Mouse (Mus musculus) MEL (cell line): ENCODE results near the gene Ptma. TPM values are rescaled to one million over a fixed set of nuclear protein-coding genes. Genes with fewer than 3 reads are reported as not detected.

Experiments
- DNase-seq: peaks from one replicate; pipeline ENCODE4 v3.0.0; 2011; ENCODE audit warnings: low read depth, low spot score
- H3K27ac ChIP-seq: 2 replicates; pipeline ENCODE4 v1.5.1; 2012; ENCODE audit warnings: low read depth, mild to moderate bottlenecking, control low read depth, low read length, moderate library complexity; ENCODE audit not compliant: control insufficient read depth
- H3K27me3 ChIP-seq, 2 experiments: fragments of 150-350 bp in 1 of 2; sonication (generic) in 1 of 2; 2 replicates each; pipeline ENCODE4 v1.6.1; 2012; ENCODE audit warnings: low read length in 2 of 2, mild to moderate bottlenecking in 2 of 2, improper control_type of control experiment in 1 of 2, moderate library complexity in 1 of 2; ENCODE audit not compliant: insufficient read depth in 2 of 2, control insufficient read depth in 1 of 2
- H3K36me3 ChIP-seq, 2 experiments: 2 replicates each; pipeline ENCODE4 v1.6.1; 2012 to 2014; ENCODE audit warnings: low read length in 2 of 2, improper control_type of control experiment in 1 of 2, inconsistent platforms in 1 of 2, mild to moderate bottlenecking in 1 of 2; ENCODE audit not compliant: insufficient read depth in 2 of 2, control insufficient read depth in 1 of 2
- H3K4me1 ChIP-seq, 2 experiments: fragments of 150-350 bp in 1 of 2; sonication (generic) in 1 of 2; 2 replicates each; pipeline ENCODE4 v1.6.1; 2012; ENCODE audit warnings: low read length in 2 of 2, improper control_type of control experiment in 1 of 2, mild to moderate bottlenecking in 1 of 2; ENCODE audit not compliant: insufficient read depth in 2 of 2, control insufficient read depth in 1 of 2
- H3K4me3 ChIP-seq, 2 experiments: fragments of 150-350 bp in 1 of 2; sonication (generic) in 1 of 2; 2 replicates each; pipeline ENCODE4 v1.5.1; 2012; ENCODE audit warnings: low read depth in 2 of 2, low read length in 2 of 2, mild to moderate bottlenecking in 2 of 2, moderate library complexity in 2 of 2, control low read depth in 1 of 2, improper control_type of control experiment in 1 of 2; ENCODE audit not compliant: control insufficient read depth in 1 of 2, insufficient read depth in 1 of 2
- H3K79me2 ChIP-seq: 2 replicates; pipeline ENCODE4 v1.6.1; 2012; ENCODE audit warnings: mild to moderate bottlenecking, low read length, moderate library complexity; ENCODE audit not compliant: control insufficient read depth, poor library complexity, insufficient read depth
- H3K9ac ChIP-seq: 2 replicates; pipeline ENCODE4 v1.6.1; 2012; ENCODE audit warnings: low read depth, mild to moderate bottlenecking, control low read depth, low read length, moderate library complexity; ENCODE audit not compliant: control insufficient read depth, poor library complexity, severe bottlenecking
- H3K9me3 ChIP-seq: fragments of 150-350 bp; sonication (generic); replicated peaks from 2 replicates; pipeline ENCODE4 v1.6.1; 2012; ENCODE audit warnings: mild to moderate bottlenecking, low read length, improper control_type of control experiment, moderate library complexity; ENCODE audit not compliant: insufficient read depth
- BHLHE40 ChIP-seq: IDR thresholded peaks from 2 replicates; pipeline ENCODE4 v1.6.1; 2012; ENCODE audit warnings: low read depth, mild to moderate bottlenecking, inconsistent platforms, low read length, improper control_type of control experiment, borderline replicate concordance
- CHD2 ChIP-seq: IDR thresholded peaks from 2 replicates; pipeline ENCODE4 v1.6.1; 2011; ENCODE audit warnings: low read length, improper control_type of control experiment
- EP300 ChIP-seq, 2 experiments: IDR thresholded peaks; 2 replicates each; pipeline ENCODE4 v1.6.1; 2011; ENCODE audit warnings: improper control_type of control experiment in 2 of 2, low read length in 2 of 2, low read depth in 1 of 2, mild to moderate bottlenecking in 1 of 2
- ETS1 ChIP-seq: IDR thresholded peaks from 2 replicates; pipeline ENCODE4 v1.6.1; 2012; ENCODE audit warnings: low read depth, mild to moderate bottlenecking, inconsistent platforms, low read length, improper control_type of control experiment, moderate library complexity
- GABPA ChIP-seq: IDR thresholded peaks from 2 replicates; pipeline ENCODE4 v1.6.1; 2012; ENCODE audit warnings: low read depth, mild to moderate bottlenecking, inconsistent platforms, low read length, improper control_type of control experiment, moderate library complexity
- GATA1 ChIP-seq: IDR thresholded peaks from 2 replicates; pipeline ENCODE4 v1.6.1; 2011; ENCODE audit warnings: low read depth, low read length, improper control_type of control experiment
- KAT2A ChIP-seq: conservative IDR thresholded peaks from 2 replicates; pipeline ENCODE4 v1.6.1; 2012; ENCODE audit warnings: low read depth, low read length, improper control_type of control experiment, inconsistent platforms
- MAFK ChIP-seq: IDR thresholded peaks from 2 replicates; pipeline ENCODE4 v1.6.1; 2011; ENCODE audit warnings: low read depth, mild to moderate bottlenecking, low read length, improper control_type of control experiment, borderline replicate concordance
- MYB ChIP-seq: IDR thresholded peaks from 2 replicates; pipeline ENCODE4 v1.6.1; 2011; ENCODE audit warnings: mild to moderate bottlenecking, low read depth, low read length, improper control_type of control experiment
- MYC ChIP-seq: IDR thresholded peaks from 2 replicates; pipeline ENCODE4 v1.6.1; 2011; ENCODE audit warnings: low read depth, mild to moderate bottlenecking, low read length, improper control_type of control experiment, moderate library complexity
- NELFE ChIP-seq: IDR thresholded peaks from 2 replicates; pipeline ENCODE4 v1.6.1; 2011; ENCODE audit warnings: low read depth, low read length, improper control_type of control experiment
- POLR2A ChIP-seq, 2 experiments: IDR thresholded peaks; 2 replicates each; pipeline ENCODE4 v1.6.1; 2011 to 2012; ENCODE audit warnings: low read length in 2 of 2, mild to moderate bottlenecking in 2 of 2, control low read depth in 1 of 2, improper control_type of control experiment in 1 of 2, low read depth in 1 of 2, moderate library complexity in 1 of 2; ENCODE audit not compliant: control insufficient read depth in 1 of 2, insufficient read depth in 1 of 2, poor library complexity in 1 of 2
- POLR2AphosphoS2 ChIP-seq: IDR thresholded peaks from 2 replicates; pipeline ENCODE4 v1.6.1; 2011; ENCODE audit warnings: low read length, improper control_type of control experiment
- RAD21 ChIP-seq: IDR thresholded peaks from 2 replicates; pipeline ENCODE4 v1.6.1; 2011; ENCODE audit warnings: mild to moderate bottlenecking, low read depth, low read length, improper control_type of control experiment
- RCOR1 ChIP-seq: IDR thresholded peaks from 2 replicates; pipeline ENCODE4 v1.6.1; 2012; ENCODE audit warnings: low read depth, mild to moderate bottlenecking, inconsistent platforms, low read length, improper control_type of control experiment
- SIN3A ChIP-seq: IDR thresholded peaks from 2 replicates; pipeline ENCODE4 v1.6.1; 2012; ENCODE audit warnings: low read length, improper control_type of control experiment, inconsistent platforms
- TAL1 ChIP-seq: IDR thresholded peaks from 2 replicates; pipeline ENCODE4 v1.6.1; 2012; ENCODE audit warnings: mild to moderate bottlenecking, inconsistent platforms, low read length, moderate library complexity, mixed read lengths
- TCF12 ChIP-seq: IDR thresholded peaks from 2 replicates; pipeline ENCODE4 v1.6.1; 2014; ENCODE audit warnings: low read depth, mild to moderate bottlenecking, inconsistent platforms, low read length, improper control_type of control experiment, moderate library complexity
- ZC3H11A ChIP-seq: IDR thresholded peaks from 2 replicates; pipeline ENCODE4 v1.6.1; 2012; ENCODE audit warnings: low read depth, mild to moderate bottlenecking, inconsistent platforms, low read length, improper control_type of control experiment
- ZMIZ1 ChIP-seq: IDR thresholded peaks from 2 replicates; pipeline ENCODE4 v1.6.1; 2012; ENCODE audit warnings: low read depth, mild to moderate bottlenecking, inconsistent platforms, low read length, improper control_type of control experiment, moderate library complexity
- polyA plus RNA-seq, 2 experiments: library from polyadenylated mRNA; stranded (reverse) in 1 of 2; unstranded in 1 of 2; fragments of >175 nt in 1 of 2; fragments of >200 nt in 1 of 2; gene quantifications; 2 replicates each; pipeline versions ENCODE4 v1.2.1 to v1.2.4; 2012; ENCODE audit warnings: low replicate concordance in 2 of 2, low read depth in 1 of 2; ENCODE audit not compliant: insufficient read length in 2 of 2, insufficient read depth in 1 of 2, missing spikeins in 1 of 2
- total RNA-seq: library from RNA; depleted of rRNA; stranded (reverse); fragments of 300-350 nt; gene quantifications from 2 replicates; pipeline ENCODE4 v1.2.3, GENCODE M21; 2012

The Ptma gene
- total and polyA plus RNA-seq, 3 experiments, result 2,419 to 4,891 (median 3,309) TPM

- Histone ChIP-seq H3K27ac (no peak overlapping the region), H3K79me2 (no peaks in the 10 kb centered on the region; the same call in none of the 2 replicates), H3K27me3 (no peaks in the 10 kb centered on the region)
- TF ChIP-seq ZMIZ1 (no peak), BHLHE40 (no peak), GATA1 (no peak), MYB (no peak), NELFE (no peak), EP300 (IDR thresholded peaks at IDR 0.05; ENCODE audit: low read depth in 1 of 2, low read length in 2 of 2) (no peak), POLR2A (IDR thresholded peaks at IDR 0.05; ENCODE audit: control insufficient read depth in 1 of 2, insufficient read depth in 1 of 2, low read depth in 1 of 2, low read length in 2 of 2, poor library complexity in 1 of 2) (no peak), ZC3H11A (no peak), SIN3A (no peak), RCOR1 (no peak), RAD21 (no peak)
- TF ChIP-seq, all 39 proteins: peak for 0
- Histone ChIP-seq H3K4me3 (no peak overlapping the region), H3K4me1 (peaks cover 24 to 41% of the 10 kb centered on the region in 2 experiments), H3K36me3 (peaks cover 9 to 41% of the 10 kb centered on the region in 2 experiments), H3K9ac (no peak overlapping the region), H3K9me3 (no peaks in the 10 kb centered on the region)
- no peak for DNase-seq
Observed at GRCm38 (mm10) chr1:86568409-86568808, 41.9 kb downstream of the Ptma start.

GRCm38 (mm10) chr1:86569292-86569860, 42.9 kb downstream of the Ptma start:
- Histone ChIP-seq H3K4me1 (peaks cover 23 to 46% of the 10 kb centered on the region in 2 experiments), H3K27me3 (no peaks in the 10 kb centered on the region), H3K36me3 (peaks cover 5 to 43% of the 10 kb centered on the region in 2 experiments), H3K9ac (no peak overlapping the region), H3K79me2 (no peaks in the 10 kb centered on the region; the same call in none of the 2 replicates), H3K27ac (no peak overlapping the region), H3K9me3 (no peaks in the 10 kb centered on the region), H3K4me3 (no peak overlapping the region)
- no peak for DNase-seq
- TF ChIP-seq GATA1 (no peak), MAFK (peak; percentile 60; the same call in 1 of the 2 replicates), GABPA (no peak), MYC (no peak)

- H3K36me3 ChIP-seq, result peaks cover 4 to 47% of the 10 kb centered on the region in 2 experiments
- H3K4me1 ChIP-seq, result peaks cover 23 to 53% of the 10 kb centered on the region in 2 experiments
- H3K79me2 ChIP-seq, result no peaks in the 10 kb centered on the region; the same call in none of the 2 replicates
- DNase-seq, result peak; percentile 74
- no peaks in the 10 kb centered on the region for H3K27me3 ChIP-seq
- peak overlapping the region; percentile 59 for H3K9ac ChIP-seq
- peak overlapping the region in 1 of 2 experiments; percentile 17; a peak in 1 of 4 replicates for H3K4me3 ChIP-seq
- peak overlapping the region; percentile 99 for H3K27ac ChIP-seq
- TF ChIP-seq MYB (peak; percentile 97), EP300 (IDR thresholded peaks at IDR 0.05; ENCODE audit: low read depth in 1 of 2, low read length in 2 of 2) (peak; percentile 87 to 96), GATA1 (peak; percentile 75; the same call in 1 of the 2 replicates), ZC3H11A (no peak), TCF12 (peak; percentile 87), RCOR1 (peak; percentile 72; the same call in 1 of the 2 replicates), SIN3A (peak; percentile 61), KAT2A (peak; percentile 52; the same call in 1 of the 2 replicates), MYC (no peak), BHLHE40 (no peak), ETS1 (peak; percentile 79), CHD2 (no peak), POLR2AphosphoS2 (no peak; the same call in 1 of the 2 replicates), TAL1 (0 out of 2 replicates have a peak, but pooled peaks have one; percentile 15)
- H3K9me3 ChIP-seq, result no peaks in the 10 kb centered on the region
Observed at GRCm38 (mm10) chr1:86571381-86571780, 44.9 kb downstream of the Ptma start.
